Mouse (Mus musculus) thymus, postnatal 10 days (tissue): ENCODE measurements around the gene Smg6.
"Not testable (repeated sequence)": the region's sequence is repeated elsewhere in the genome, so short reads cannot be mapped to it uniquely, and the experiment has no call there.

Experiments
- DNase-seq, 2 experiments: peaks; one replicate each; pipeline ENCODE4 v3.0.0; 2021; ENCODE audit warnings: low spot score in 2 of 2

Gene Smg6

DNA sequence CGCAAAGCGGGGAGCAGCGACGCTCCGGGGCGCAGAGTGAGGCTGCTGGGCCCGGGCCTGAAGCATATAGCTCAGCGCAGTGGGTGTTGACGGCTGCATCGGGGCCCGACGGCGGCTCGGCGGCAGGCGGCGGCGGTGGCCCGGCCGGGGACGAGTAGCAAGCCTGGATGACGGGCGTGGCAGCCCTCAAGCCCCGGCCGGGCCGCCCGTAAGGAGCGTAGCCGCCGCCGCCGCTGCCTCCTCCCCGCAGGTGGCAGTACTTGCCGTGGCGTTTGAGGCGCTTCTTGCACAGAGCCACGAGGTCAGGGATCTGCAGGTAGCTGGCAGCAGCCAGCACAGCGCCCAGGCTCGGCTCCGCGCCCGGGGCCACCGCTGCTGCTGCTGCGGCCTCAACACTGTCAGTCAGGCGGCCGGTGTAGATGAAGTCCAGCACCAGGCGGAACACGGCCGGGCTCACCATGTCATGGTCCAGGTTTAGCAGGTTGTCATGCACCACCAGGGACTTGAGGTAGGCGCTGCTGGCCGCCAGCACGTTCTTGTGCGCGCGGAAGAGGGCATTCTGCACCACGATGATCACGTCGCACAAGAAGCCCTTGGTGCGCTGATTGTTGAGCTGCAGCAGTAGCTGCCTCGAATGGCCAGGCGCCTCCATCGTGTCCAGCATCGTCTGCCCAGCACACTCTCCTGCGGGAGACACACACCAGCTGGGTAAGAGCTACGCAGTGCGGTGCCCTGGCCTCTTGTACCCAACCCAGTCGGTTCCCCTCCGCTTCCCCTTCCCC, 241.4 kb downstream of the Smg6 start:
- DNase-seq = peak; percentile 15 to 51

DNA sequence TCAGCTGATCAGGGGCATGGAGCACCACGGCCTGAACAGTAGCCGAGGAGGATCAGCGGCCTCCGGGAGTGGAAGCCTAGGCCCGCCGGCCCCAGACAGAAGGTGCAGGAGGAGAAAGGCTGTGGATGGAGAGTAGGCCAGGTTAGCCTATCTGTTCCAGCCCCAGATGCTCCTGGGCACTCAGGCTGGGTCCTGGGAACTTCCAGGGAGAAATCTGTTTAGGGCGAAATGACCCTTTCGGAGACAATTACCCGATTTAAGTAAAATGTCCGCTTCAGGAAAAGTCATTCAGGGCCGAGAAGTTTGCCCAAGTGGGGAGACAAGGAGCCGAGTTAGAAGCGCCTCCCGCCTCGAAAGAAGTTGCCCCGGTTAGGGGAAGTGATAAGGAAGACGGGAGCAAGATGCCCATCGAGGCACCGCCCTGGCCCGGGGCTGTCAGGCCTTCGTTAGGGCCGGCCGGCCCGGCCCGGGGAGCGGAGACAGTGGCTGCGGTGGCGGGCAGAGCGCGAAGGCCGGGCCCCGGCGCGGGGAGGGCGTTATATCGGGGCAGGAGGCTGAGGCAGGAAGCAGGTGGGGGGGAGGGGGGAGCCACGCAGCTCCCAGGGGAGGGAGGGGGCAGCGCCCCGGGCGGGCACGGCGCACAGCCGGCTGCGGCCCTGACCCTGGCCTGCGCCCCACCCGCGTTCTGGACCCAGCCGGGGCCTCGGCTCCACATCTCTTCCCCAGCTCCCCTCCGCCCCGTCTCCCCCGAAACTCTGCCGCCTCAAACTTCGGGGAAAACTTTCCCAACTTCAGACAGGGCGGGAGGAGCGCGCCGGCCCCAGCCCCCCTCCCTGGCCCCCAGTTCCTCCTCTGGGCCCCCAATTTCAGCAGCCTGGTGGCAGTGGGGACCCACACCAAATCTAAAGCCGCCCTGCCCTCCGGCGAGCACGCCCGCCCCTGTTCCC, 242.3 kb downstream of the Smg6 start:
- DNase-seq = no peak

DNA sequence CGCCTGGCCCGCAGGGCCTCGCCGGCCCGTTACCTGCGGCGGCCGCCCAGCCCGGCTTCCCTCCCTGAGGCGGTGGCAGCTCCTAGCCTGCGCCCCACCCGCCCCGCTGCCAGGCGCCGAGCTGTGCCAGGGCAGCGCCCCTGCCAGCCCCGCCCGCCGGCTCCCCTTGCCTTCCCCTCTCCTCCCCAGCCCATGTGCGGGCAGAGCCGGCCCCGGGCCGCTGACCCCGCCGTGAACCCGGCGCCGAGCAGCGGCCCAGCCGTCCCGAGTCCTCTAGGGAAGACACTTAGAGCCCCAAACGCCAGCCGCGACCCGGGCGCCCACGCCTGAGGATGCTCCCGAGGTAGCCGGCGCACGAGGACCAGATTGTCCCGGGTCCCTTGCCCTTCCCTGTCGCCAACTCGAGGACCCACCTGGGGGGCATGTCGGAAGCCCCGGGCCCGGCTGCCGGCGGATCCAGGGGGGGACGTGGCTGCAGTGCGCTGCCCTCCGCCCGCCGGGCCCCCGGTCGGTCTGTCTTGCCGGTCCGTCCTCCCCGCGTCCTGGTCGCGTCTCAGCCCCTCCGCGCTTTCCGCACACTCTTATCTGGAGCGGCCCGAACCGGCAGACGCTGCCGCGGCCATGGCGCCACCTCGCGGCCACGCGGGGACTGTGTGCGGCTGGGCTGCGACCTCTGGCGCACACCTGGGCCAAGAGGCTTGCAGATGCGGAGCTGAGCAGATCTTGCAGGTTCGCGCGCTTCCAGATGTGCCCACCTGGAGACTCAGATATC, 243.2 kb downstream of the Smg6 start:
- DNase-seq = peak; percentile 65 to 90

DNA sequence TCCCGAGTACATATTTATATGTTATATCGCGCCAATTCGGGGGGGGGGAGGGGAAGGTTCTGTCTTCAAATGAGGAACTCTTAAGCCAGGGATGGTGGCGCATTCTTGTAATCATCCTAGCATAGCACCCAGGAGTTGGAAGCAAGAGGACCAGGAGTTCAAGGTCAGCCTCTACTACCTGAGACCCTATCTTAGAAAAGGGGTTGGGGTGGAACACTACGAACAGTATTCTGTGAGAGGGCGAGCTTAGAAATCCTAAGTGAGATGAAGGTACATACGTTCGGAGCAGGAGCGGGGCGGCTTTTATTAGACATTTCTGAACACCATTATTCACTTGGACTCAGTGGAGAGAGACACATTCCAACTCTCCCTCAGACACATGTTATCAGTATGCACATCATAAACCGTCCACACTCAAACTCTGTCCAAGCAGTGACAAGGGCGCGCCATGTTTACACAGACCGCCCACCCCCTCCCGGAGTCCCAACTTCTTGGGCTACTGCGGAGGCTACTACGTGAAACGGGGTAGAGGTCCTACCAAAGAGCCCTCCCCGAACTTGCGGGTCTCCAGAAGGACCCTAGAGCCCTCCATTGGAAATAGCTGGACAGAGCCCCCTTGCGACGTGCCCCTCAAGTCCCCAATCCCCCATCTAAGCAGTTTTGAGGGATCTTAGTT, 243.9 kb downstream of the Smg6 start, which contains the start of gene Hic1:
TSS of gene Hic1 (minus strand) at position 115 of the 676 bp plus-strand sequence.
- peak in 1 of 2 experiments; percentile 11 for DNase-seq

DNA sequence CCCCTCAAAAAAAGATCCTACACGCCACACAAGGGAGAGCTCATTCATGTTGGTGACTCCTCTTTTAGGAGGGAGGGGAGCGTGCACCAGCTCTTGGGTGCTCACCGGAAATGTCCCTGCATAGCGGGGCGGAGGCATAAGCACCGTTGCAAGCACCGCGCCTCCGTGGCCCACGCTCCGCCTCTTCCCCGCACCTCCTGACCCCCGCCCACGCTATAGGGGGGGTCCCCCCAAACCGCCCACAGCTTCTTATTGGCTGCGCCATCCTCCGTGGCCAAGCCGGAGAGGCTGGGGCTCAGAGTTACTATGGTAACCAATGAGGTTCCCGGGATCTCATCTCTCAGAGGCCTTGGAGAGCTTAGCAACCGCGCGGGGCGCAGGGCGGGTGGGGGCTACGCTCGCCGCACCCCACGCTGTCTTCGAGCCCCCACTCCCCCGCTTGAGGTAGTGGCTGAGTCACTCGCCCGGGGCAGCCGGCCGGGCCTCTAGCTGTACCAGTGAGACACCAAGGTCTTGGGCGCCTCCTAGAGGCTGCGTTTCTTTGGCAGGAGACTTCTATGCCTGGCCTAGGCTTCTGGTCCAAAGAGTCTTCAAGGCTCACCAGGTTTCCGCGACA, 244.6 kb downstream of the Smg6 start:
- peak; percentile 72 to 88 for DNase-seq

DNA sequence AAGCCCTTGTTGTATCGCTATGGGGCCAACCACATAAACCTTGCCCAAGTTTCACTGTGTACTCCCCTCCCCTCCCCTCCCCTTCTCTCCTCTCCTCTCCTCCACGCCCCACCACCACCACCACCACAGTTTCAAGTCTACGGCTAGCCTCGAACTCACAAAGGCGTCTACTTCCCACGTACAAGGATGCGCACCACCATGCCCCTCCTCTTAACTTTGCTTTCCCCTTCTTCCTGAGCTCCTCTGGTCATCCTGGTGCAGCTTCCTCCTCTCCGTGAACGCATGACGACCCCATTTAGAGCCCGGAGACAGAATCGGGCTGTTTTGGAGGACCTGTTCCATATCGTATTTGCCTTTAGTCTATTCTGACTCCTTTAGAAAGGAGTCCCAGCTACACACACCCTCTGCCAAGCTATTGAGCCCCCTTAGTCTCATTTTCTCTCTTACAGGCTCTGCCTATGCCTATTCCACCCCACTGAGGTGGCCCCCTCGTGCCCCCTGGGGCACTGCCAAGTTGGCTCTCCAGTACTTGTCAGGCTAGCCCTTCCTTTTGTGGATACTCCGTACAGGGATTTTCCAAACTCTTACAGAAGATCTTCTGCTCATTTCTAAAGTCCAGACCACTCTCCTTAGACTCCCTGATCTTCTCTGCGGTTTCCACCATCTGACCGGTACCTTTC, 245.7 kb downstream of the Smg6 start:
- DNase-seq = no peak

GRCm38 (mm10) chr11:75172151-75173094, 246.8 kb downstream of the Smg6 start:
- DNase-seq = peak; percentile 27 to 50

DNA sequence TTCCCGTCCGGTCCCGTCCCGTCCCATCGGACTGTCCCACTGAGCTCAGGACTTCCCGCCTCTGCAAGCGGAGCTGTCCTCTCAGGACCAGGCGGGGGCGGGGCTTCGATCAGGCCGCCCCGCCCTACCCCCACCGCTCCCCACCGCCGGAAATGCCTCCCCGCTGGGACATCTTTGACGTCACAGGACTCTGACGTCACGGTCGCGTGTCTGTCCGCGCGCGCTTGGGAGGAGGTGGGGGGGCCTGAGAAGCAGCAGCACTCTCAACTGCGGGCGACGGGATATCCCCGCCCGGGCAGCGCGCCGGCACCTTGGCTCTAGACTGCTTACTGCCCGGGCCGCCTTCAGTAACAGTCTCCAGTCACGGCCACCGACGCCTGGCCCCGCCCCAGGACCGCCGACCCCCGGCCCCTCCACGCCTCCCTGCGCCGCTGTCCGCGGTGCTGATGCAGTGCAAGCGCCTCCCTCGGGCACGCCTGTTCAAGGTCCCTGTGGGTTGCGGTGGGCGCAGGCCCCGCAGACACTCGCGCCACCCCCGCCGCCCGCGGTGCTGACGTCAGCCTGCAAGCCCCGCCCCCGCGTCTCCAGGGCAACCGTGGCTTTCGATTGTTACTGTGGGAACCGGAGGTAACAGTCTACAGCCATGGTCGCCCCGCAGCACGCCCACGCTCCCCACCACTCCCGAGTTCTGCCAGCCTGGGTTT, 247.6 kb downstream of the Smg6 start:
- DNase-seq = peak; percentile 84 to 85

DNA sequence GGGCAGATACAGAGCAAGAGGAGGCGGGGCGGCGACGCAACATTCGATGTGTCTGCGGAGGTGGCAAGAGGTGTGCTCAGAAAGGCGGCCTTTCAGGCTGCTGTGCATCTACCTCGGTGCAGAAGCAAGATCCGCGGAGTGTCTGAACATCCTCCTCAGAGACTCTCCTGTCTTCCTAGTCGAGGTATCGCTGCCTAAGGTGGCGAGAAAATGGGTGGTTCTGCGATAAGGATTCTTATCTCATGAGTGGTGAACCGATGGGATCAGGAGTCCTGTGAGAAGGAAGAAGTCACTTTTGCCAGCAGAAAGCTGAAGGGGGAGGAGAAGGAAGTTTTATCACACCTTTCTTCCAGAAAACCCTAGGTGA, 248.2 kb downstream of the Smg6 start:
- no peak for DNase-seq

DNA sequence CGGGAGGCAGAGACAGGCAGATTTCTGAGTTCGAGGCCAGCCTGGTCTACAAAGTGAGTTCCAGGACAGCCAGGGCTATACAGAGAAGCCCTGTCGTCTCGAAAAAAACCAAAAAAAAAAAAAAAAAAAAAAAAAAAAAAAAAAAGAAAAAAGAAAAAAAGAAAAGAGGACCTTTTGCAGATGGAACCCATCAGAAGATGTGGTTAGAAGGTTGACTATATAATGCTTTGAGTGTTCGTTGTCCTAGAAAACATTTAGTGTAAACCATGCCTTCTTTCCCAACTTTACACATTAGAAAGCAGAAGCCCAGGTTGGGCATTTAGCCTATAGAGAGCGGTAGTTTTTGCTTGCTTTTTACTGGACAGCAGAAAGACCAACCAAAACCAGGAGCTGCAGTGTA, 249.0 kb downstream of the Smg6 start:
- not testable (repeated sequence) for DNase-seq

DNA sequence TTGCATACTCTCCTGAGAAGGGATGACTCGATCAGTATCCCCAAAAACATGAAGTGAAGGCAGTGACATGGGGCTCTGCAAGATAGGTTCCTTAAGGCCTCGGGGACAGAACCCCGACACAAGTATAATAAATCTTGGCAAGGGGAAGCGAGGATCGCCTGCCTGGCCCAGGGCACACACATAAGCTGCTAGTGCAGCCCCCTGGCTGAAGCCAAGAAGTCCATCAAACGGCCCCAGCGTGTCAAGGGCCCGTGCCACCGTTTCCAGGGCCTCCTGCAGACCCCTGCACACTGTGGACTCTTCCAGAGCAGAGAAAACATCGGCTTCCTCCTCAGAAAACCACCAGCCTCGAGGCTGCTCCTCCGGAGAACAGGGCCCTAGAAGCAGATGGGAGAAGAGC, 252.4 kb downstream of the Smg6 start:
- peak in 1 of 2 experiments; percentile 6 for DNase-seq

- DNase-seq = peak; percentile 92
Measured at GRCm38 (mm10) chr11:75178672-75179208, 253.1 kb downstream of the Smg6 start, which contains the start of gene Ovca2. Gene Ovca2 (minus strand): TSS chr11:75178835.

- no peak for DNase-seq
Measured at GRCm38 (mm10) chr11:75183917-75184570, 258.4 kb downstream of the Smg6 start.

GRCm38 (mm10) chr11:75184573-75184972, 258.9 kb downstream of the Smg6 start:
- no peak for DNase-seq

GRCm38 (mm10) chr11:75184986-75185385, 259.4 kb downstream of the Smg6 start:
- DNase-seq = no peak

- DNase-seq = no peak
Measured at GRCm38 (mm10) chr11:75189713-75190370, 264.2 kb downstream of the Smg6 start.

DNA sequence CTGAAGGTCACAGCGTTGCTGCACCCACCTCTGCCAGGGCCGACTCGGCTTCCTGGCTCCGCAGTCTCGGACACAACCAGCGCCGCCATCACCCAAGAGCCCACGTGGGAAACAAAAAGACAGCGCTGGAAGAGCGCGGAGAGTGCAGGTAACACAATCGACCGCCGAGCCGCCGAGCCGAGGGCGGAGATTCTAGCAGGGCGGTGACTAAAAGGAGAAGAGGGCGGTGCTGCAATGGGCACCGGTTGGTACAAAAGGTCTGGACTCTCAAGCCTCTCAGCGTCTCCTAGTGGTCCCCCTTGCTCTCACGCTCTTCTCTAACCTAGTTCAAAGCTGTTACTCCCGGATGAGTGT, 264.7 kb downstream of the Smg6 start:
- peak; percentile 70 to 75 for DNase-seq
